Mouse (Mus musculus): Measurements from ENCODE around the gene Trub2. TPM values are rescaled to one million over a fixed set of nuclear protein-coding genes. Genes with fewer than 3 reads are reported as not detected.

Trub2 gene
- polyA plus RNA-seq (2017; shearing (Covaris generic)) = 19.3 TPM

DNA sequence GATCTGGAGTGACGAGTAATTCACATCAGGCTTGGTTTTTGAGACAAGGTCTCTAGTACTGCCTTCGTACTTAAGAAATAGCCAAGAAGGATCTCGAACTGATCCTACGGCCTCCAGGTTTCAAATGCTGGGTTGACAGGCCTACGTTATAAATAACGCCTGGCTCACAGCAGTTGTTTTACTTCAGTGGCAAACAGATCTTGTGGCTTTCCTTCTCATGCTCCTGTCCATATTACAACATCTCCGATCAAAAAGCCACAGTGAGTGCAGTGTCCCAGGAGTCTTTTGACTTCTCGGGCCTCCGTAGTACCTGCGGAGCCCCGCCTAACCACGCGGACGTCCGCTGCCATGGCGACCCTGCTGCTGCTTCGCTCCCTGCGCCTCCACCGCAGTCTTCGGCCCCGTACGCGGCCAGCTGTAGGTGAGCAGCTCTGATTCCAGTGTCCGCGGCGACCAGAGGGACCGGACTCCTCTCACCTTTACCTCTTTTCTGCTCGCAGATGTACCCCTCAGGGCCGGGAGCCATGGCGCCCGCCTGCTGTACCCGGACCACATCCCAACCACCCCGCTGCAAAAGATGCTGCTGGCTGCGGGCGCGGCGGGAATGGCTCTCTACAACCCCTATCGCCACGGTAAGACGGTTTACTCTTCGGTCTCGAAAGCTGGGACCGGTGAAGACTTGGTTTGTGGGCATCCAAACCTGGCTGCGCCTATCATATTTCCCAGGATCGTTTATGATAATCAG lies at the start of gene Trub2:
TSS of gene Trub2 (minus strand) at position 566 of the 745 bp plus-strand sequence.

DNA sequence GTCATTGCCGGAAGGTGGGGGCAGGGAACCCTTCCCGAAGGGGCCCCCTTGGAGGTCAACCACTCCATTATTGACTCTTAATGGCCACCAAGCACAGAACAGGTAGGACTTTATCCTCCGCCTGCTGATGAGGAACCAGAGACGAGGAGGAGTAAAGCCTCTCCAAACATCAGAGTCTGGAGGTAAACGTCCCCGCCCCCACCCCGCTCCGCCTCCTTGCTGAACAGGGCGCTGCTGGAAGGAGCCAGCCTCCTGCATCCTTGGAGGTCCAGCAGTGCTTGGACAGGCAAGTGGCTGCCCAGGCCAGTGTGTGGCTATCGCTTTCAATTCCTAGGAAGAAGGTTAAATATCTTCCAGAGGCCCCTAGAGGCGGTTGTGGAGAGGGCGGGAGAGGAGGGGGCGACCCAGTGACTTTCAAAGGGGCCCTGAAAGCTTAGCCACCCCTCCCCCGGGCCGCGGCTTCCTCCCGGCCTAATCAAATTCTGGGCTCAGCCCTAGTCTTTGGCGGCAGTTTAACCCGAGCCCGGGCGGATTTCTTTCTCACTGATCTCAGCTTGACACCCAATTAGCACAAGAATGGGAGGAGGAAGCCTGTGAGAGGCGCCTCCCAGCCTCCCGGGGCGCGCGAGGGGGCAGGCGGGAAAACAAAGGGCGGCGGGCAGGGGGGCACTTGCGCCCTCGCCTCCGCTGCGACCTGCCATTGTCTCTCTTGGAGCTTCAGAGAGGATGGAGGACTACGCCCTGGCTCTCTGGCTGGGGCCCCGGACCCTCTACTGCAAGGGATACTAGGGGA lies 31.9 kb upstream of the Trub2 start, which contains the start of gene Urm1:
TSS of gene Urm1 (plus strand) at position 51 of the 793 bp plus-strand sequence.

DNA sequence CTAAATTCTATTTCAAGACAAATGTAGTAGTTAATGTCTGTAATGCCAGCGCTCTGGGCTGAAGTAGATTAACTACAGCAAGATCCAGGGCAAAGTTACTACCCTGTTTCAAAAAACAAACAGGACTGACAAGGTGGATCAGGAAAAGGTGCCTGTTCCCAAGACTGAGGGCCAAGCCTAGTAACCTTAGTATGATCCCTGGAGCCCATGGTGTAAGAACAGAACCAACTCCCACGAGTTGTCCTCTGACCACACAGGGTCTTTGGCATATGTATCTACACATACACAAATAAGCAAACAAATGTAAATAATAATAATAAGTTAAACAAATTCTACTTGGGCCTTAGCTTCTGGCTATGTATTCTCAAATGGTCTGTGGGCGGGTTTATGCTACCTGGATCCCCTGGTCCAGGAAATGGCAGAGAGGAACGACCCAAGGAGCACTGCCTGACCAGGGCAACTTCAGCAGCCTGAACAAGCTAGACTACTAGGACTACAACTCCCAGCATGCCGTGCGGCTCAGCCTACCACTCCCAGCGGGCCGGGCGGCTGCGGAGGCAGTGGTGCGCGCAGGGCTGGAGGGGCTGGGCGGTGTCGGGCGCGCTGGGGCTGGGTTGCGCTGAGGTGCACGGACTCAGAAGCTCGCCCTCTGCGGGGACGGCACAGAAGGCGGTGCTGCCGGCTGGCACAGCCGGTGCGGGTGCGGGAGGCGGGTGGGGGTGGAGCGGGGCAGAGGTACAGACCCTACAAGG lies 13.9 kb upstream of the Trub2 start, which contains the start of gene Slc27a4:
TSS of gene Slc27a4 (plus strand) at position 560 of the 752 bp plus-strand sequence.

DNA sequence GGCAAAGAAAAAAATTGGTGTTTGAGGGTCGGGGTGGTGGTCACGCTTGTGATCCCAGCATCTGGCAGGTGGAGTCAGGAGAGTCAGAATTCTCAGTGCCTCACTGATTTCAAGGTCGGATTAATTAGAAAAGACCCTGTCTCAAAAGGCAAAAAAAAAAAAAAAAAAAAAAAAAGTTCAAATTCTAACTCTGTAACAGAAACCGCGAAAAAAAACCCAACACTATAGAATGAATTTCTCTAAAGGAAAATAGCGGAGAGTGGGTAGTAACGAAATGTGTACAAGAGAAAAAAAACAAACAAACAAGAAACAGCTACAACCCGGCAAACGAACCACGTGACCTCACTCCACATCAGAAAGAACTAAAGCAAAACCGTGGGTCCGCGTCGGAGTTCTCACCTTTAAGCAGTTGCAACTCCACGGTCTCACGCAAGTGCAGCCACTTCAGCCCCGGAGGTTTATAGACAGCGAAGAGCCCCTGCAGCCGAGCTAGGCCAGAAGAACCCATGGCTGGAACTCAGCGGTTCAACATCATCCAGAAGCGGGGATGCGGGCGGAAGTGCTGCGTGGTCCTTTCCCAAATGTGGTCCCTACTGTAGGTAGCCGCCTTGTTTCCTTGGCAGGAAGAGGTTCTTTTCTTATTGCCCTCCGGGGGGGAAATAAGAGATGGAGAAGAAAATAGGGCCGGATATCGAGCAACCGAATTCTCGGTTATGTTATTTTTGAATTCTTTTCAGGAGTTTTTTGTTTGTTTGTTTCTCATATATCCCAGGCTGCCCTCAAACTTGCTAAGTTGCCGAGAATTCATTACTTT lies 991 bp downstream of the Trub2 start, which contains the start of gene Coq4:
TSS of gene Coq4 (plus strand) at position 390 of the 814 bp plus-strand sequence.

DNA sequence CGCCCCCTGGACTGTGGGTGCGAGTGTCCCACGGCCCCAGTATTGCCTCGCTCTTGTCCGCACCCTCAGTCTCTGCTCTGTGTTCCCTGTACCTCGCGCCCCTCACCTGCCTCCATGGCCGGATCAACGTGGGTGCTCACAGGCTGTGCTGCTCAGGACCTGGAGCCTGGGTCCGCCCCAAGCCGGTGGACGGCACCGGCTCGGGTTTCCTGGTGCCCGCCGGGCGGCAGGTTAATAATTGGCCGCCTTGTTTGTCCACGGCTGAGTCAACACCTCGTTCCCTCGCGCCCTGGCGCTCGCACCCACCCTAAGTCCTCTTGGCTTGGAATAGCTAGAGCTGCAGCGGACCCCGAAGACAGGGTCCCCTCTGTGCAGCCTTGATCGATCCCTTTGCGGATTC lies 36.8 kb downstream of the Trub2 start, which contains the start of gene Gm13420:
TSS of gene Gm13420 (minus strand) at position 189 of the 400 bp plus-strand sequence.

Other genes with a start within 250 kb of the Trub2 start
- gene Rapgef1, start 168.8 kb downstream of the Trub2 start, polyA plus RNA-seq (2017; shearing (Covaris generic)) = 37.9 TPM
- gene Gm13420, start 36.8 kb downstream of the Trub2 start, polyA plus RNA-seq (2017; shearing (Covaris generic)) = not detected
- not detected for gene Gm13547, start 29.2 kb downstream of the Trub2 start, polyA plus RNA-seq (2017; shearing (Covaris generic))
- gene Coq4, start 1.0 kb downstream of the Trub2 start, polyA plus RNA-seq (2017; shearing (Covaris generic)) = 6.1 TPM
- 3.4 TPM for gene Slc27a4, start 14.1 kb upstream of the Trub2 start, polyA plus RNA-seq (2017; shearing (Covaris generic))
- 19.6 TPM for gene Urm1, start 31.6 kb upstream of the Trub2 start, polyA plus RNA-seq (2017; shearing (Covaris generic))
- 2.4 TPM for gene Cercam, start 80.7 kb upstream of the Trub2 start, polyA plus RNA-seq (2017; shearing (Covaris generic))
- 63.6 TPM for gene Odf2, start 100.7 kb upstream of the Trub2 start, polyA plus RNA-seq (2017; shearing (Covaris generic))
- 53.7 TPM for gene Gle1, start 146.9 kb upstream of the Trub2 start, polyA plus RNA-seq (2017; shearing (Covaris generic))
- gene Sptan1, start 177.1 kb upstream of the Trub2 start, polyA plus RNA-seq (2017; shearing (Covaris generic)) = 87.7 TPM